Mouse (Mus musculus) erythroblast, embryonic 14.5 days (primary cell): ENCODE results near the gene Casp8ap2.

Experiments
- GATA1 ChIP-seq: IDR thresholded peaks from 2 replicates; pipeline ENCODE4 v1.6.1; 2012; ENCODE audit warnings: low read length, inconsistent platforms, mixed read lengths
- TAL1 ChIP-seq: IDR thresholded peaks from 3 replicates; pipeline ENCODE4 v1.6.1; 2012; ENCODE audit warnings: low read length, inconsistent platforms, mixed read lengths

GRCm38 (mm10) chr4:32586596-32586995 is 28.7 kb upstream of the Casp8ap2 start:
- no peak for TF ChIP-seq TAL1
- TF ChIP-seq GATA1 = no peak
